Mouse (Mus musculus): ENCODE measurements at regions not wholly inside any gene's neighbourhood (a gene's known extent, or its start where the extent isn't known, plus 50 kb on each side); places are given as distances from the start of the nearest gene placed in this dataset.
A peak's percentile ranks its signal among the peaks of the same experiment; 100 is the strongest.

GRCm38 (mm10) chr12:12619431-12619830 lies 322.3 kb downstream of the Mycn start:
- TF ChIP-seq CTCF (IDR thresholded peaks at IDR 0.05; ENCODE audit: borderline replicate concordance, extremely low read depth, insufficient read depth, insufficient read length): no peak
- TF ChIP-seq POLR2A (IDR thresholded peaks at IDR 0.05; ENCODE audit: borderline replicate concordance, extremely low read depth, insufficient read depth, insufficient read length, poor library complexity, severe bottlenecking): no peak
- no peak for DNase-seq (ENCODE audit: low read depth)

DNA sequence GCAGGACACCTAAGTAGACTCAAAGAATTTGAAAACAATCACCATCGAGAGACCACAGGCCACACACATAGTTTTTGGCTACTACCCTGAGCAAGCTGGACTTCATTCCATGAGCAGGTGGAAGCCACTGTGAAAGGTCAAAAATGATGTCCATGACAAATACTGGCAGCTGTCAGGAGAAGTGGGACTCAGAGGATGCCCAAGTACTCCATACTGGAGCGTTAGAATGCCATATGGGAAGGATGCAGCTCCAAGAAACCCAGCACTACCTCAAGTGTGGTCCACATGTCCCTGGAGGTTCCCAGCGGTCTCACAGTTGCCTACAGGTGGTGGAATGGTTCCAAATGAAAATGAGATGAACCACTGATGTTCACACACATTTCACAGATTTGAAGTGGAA lies 329.2 kb downstream of the Mycn start:
- TF ChIP-seq CTCF (IDR thresholded peaks at IDR 0.05; ENCODE audit: borderline replicate concordance, extremely low read depth, insufficient read depth, insufficient read length) (no peak), POLR2A (IDR thresholded peaks at IDR 0.05; ENCODE audit: borderline replicate concordance, extremely low read depth, insufficient read depth, insufficient read length, poor library complexity, severe bottlenecking) (no peak)
- DNase-seq (ENCODE audit: low read depth): no peak

- DNase-seq (ENCODE audit: low read depth): no peak
- TF ChIP-seq CTCF (IDR thresholded peaks at IDR 0.05; ENCODE audit: borderline replicate concordance, extremely low read depth, insufficient read depth, insufficient read length) (no peak), POLR2A (IDR thresholded peaks at IDR 0.05; ENCODE audit: borderline replicate concordance, extremely low read depth, insufficient read depth, insufficient read length, poor library complexity, severe bottlenecking) (no peak)
These were observed 330.9 kb downstream of the Mycn start for GRCm38 (mm10) chr12:12610861-12611260.

GRCm38 (mm10) chr12:12607995-12608394 lies 333.7 kb downstream of the Mycn start:
- peak; percentile 37 for DNase-seq (ENCODE audit: low read depth)
- no peak for TF ChIP-seq CTCF (IDR thresholded peaks at IDR 0.05; ENCODE audit: borderline replicate concordance, extremely low read depth, insufficient read depth, insufficient read length)
- no peak for TF ChIP-seq POLR2A (IDR thresholded peaks at IDR 0.05; ENCODE audit: borderline replicate concordance, extremely low read depth, insufficient read depth, insufficient read length, poor library complexity, severe bottlenecking)

DNA sequence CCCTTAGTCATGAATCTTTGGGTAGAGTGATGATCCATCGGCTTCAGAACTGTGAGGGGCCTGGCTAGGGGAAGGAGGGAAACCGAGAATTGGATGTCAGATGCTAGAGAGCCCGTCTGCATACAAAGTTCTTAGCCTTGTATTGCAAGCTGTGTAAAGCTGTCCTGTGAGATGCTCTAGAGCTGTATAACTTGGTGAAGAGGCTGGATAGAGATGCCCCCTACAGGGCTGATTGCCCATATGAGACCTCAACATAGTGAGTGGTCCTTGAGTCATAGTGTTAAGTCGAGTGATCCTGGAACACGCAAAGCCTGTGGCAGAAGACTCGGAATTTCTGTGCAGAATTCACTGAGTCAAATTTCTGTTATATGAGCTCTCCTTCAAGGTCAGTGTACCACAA lies 334.8 kb downstream of the Mycn start:
- TF ChIP-seq CTCF (IDR thresholded peaks at IDR 0.05; ENCODE audit: borderline replicate concordance, extremely low read depth, insufficient read depth, insufficient read length) (no peak), POLR2A (IDR thresholded peaks at IDR 0.05; ENCODE audit: borderline replicate concordance, extremely low read depth, insufficient read depth, insufficient read length, poor library complexity, severe bottlenecking) (no peak)
- no peak for DNase-seq (ENCODE audit: low read depth)

DNA sequence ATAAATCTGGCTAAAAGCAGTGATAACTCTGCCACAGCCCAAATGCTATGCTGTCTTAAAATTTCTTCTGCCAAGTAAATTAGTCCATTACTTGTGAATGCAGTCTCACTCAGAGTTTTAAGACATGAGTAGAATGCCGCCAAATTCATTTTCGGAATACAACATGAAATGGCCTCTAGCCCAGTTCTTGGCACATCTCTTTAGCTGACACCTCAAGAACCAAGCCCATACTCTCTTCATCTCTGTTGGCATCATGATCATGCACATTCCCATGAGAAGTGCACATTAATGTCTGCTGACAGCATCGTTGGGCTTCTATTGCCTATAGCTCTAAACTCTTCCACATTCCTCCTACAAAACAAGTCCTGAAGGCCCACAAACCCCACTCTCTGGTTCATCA lies 336.2 kb downstream of the Mycn start:
- DNase-seq (ENCODE audit: low read depth): no peak
- no peak for TF ChIP-seq POLR2A (IDR thresholded peaks at IDR 0.05; ENCODE audit: borderline replicate concordance, extremely low read depth, insufficient read depth, insufficient read length, poor library complexity, severe bottlenecking)

- TF ChIP-seq CTCF (IDR thresholded peaks at IDR 0.05; ENCODE audit: borderline replicate concordance, extremely low read depth, insufficient read depth, insufficient read length) (no peak), POLR2A (IDR thresholded peaks at IDR 0.05; ENCODE audit: borderline replicate concordance, extremely low read depth, insufficient read depth, insufficient read length, poor library complexity, severe bottlenecking) (no peak)
- DNase-seq (ENCODE audit: low read depth): no peak
These were observed 339.4 kb downstream of the Fam49a start for GRCm38 (mm10) chr12:12601362-12601761.

DNA sequence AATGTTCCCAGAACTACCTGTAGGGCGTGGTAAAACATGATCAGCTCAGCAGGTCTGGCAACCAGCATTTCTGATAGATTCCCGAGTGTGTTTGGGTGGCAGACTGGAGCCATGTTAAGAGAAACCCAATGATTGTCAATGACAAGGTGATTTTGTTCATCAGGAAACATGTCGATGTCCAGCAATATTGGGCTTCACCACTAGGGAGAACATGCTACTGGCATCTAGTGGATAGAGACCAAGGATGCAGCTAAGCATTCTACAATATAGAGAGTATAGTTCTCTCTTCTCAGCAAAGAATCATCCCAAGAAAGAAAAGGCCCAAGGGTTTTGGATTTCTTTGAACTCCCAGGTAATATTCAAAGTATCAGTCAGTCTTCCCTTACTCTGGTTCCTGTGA lies 333.5 kb downstream of the Fam49a start:
- DNase-seq (ENCODE audit: low read depth): no peak
- TF ChIP-seq POLR2A (IDR thresholded peaks at IDR 0.05; ENCODE audit: borderline replicate concordance, extremely low read depth, insufficient read depth, insufficient read length, poor library complexity, severe bottlenecking) (no peak), CTCF (IDR thresholded peaks at IDR 0.05; ENCODE audit: borderline replicate concordance, extremely low read depth, insufficient read depth, insufficient read length) (no peak)

DNA sequence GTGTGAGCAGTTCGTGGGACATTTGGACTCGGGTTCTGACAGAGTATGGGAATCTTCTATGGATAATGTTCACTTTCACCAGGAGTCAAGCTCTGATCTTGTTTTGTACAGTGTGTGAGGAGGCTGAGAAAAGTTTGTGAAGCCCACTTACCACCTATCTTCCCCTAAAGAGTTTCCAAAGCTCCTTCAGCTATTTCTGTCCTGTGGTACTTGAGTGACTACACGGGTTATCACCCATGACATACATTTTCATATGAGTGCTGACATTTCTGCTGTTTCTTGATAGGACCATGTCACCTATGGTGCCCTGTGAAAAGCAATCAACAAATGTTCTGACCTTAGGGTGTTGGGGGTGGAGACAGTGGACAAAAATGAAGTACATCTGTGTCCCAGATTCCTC lies 332.6 kb downstream of the Fam49a start:
- TF ChIP-seq POLR2A (IDR thresholded peaks at IDR 0.05; ENCODE audit: borderline replicate concordance, extremely low read depth, insufficient read depth, insufficient read length, poor library complexity, severe bottlenecking): no peak
- TF ChIP-seq CTCF (IDR thresholded peaks at IDR 0.05; ENCODE audit: borderline replicate concordance, extremely low read depth, insufficient read depth, insufficient read length): no peak

GRCm38 (mm10) chr12:12593343-12593742 lies 331.4 kb downstream of the Fam49a start:
- TF ChIP-seq CTCF (IDR thresholded peaks at IDR 0.05; ENCODE audit: borderline replicate concordance, extremely low read depth, insufficient read depth, insufficient read length): no peak
- TF ChIP-seq POLR2A (IDR thresholded peaks at IDR 0.05; ENCODE audit: borderline replicate concordance, extremely low read depth, insufficient read depth, insufficient read length, poor library complexity, severe bottlenecking): no peak
- DNase-seq (ENCODE audit: low read depth): no peak

More for the DNA sequence above, 332.6 kb downstream of the Fam49a start:
- no peak for DNase-seq (ENCODE audit: low read depth)

DNA sequence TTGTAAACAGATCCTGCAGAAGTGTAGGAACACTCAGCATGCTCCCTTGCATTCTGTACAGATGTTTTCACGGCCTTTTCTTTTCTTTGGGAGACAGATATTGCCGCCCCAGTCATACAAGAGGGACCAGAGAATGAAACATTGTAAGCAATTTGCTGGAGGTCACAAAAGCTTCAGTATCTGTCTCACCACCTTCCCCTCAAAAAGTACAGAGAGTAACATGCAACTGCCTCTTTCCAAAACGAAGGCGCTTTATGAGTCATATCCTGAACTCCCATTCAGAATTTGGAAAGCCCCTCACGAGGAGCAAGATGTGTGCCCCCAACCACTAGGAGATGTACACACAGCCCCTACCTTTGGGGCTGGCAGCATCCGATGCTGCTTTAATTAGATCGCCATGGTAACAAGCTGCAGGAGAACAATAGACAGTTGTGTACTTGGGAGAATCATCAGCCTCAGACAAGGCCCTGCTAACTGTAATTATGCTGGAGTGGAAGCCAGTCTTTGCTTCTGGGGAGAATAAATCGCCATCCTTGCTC lies 328.9 kb downstream of the Fam49a start:
- DNase-seq (ENCODE audit: low read depth): peak; percentile 89
- TF ChIP-seq POLR2A (IDR thresholded peaks at IDR 0.05; ENCODE audit: borderline replicate concordance, extremely low read depth, insufficient read depth, insufficient read length, poor library complexity, severe bottlenecking): no peak
- TF ChIP-seq CTCF (IDR thresholded peaks at IDR 0.05; ENCODE audit: borderline replicate concordance, extremely low read depth, insufficient read depth, insufficient read length): no peak

GRCm38 (mm10) chr12:12588771-12589370 lies 326.9 kb downstream of the Fam49a start:
- DNase-seq (ENCODE audit: low read depth): no peak
- no peak for TF ChIP-seq POLR2A (IDR thresholded peaks at IDR 0.05; ENCODE audit: borderline replicate concordance, extremely low read depth, insufficient read depth, insufficient read length, poor library complexity, severe bottlenecking)
- TF ChIP-seq CTCF (IDR thresholded peaks at IDR 0.05; ENCODE audit: borderline replicate concordance, extremely low read depth, insufficient read depth, insufficient read length): no peak

Data from brain, embryonic 14.5 days (tissue).